Mouse (Mus musculus) adrenal gland, postnatal 14 days (tissue): ENCODE data around the gene Fndc5. TPM values are rescaled to one million over a fixed set of nuclear protein-coding genes. Genes with fewer than 3 reads are reported as not detected.

Source experiments
- DNase-seq: peaks from one replicate; pipeline ENCODE4 v3.0.0; 2021; ENCODE audit warnings: mixed read lengths
- total RNA-seq: library from RNA; stranded (reverse); gene quantifications from 2 replicates; pipeline ENCODE4 v1.2.3, GENCODE M21; 2021

Gene Fndc5
- total RNA-seq, 1 experiment from 2014 or later: 18.0 TPM

DNA sequence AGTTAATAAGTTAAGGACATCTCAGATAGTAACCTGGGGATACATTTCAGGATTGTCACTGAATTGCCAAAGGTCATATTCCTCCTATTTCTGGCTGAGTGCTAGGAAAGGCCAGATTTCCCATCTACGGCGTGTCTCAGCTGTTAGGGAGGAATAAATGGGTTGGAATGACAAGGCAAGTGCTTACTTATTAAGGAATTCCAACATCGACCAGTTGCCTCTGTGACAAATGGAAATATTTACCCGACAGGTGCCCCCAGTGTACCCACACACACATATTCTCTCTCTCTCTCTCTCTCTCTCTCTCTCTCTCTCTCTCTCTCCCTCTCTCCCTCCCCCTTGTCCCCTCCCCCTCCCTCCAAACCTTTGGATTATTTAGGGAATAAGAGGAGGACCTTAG is 9.1 kb downstream of the Fndc5 start:
- DNase-seq: no peak

- no peak for DNase-seq
Measured at GRCm38 (mm10) chr4:129146392-129146791, 9.6 kb downstream of the Fndc5 start.

GRCm38 (mm10) chr4:129147552-129148103 is 10.8 kb downstream of the Fndc5 start:
- DNase-seq: no peak

GRCm38 (mm10) chr4:129149321-129149720 is 12.5 kb downstream of the Fndc5 start:
- no peak for DNase-seq

GRCm38 (mm10) chr4:129151276-129151811 is 14.5 kb downstream of the Fndc5 start:
- no peak for DNase-seq

DNA sequence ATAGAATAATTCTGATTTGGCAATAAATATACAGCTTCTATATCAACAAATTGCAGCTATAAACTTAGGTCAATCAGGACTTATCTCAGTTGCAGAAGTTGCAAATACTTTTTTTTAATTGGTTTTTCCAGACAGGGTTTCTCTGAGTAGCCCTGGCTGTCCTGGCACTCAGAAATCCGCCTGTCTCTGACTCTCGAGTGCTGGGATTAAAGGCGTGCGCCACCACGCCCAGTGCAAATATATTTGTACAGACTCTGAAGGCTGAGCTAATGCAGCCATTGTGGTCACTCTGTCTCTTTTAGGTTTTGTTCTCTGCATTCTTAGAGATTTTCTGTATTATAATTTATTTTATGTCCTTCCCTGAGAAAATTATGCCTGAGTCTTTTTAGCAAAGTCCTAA is 20.7 kb downstream of the Fndc5 start:
- DNase-seq: no peak

DNA sequence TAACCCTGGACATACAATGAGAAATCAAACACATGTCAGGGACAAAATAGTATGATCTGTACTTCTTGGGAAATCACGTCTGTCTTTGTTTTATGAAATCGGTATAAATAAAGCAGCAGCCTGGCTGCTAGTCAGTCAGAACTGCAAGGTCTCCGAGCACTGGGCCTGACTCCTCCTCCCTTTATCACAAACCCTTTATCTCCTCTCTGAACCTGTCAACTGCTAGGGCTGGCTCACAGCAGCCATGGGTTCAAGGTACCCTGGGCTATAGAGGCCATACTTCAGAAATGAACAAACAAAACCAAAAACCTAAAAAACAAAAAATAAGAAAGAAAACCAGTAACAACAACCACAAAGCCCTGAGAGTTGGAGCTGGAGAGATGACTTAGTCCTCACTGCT is 21.8 kb downstream of the Fndc5 start:
- DNase-seq: peak; percentile 34

GRCm38 (mm10) chr4:129161076-129161475 is 24.3 kb downstream of the Fndc5 start:
- DNase-seq: peak; percentile 43

- DNase-seq: peak; percentile 31
Measured at GRCm38 (mm10) chr4:129161581-129162255, 24.9 kb downstream of the Fndc5 start.

DNA sequence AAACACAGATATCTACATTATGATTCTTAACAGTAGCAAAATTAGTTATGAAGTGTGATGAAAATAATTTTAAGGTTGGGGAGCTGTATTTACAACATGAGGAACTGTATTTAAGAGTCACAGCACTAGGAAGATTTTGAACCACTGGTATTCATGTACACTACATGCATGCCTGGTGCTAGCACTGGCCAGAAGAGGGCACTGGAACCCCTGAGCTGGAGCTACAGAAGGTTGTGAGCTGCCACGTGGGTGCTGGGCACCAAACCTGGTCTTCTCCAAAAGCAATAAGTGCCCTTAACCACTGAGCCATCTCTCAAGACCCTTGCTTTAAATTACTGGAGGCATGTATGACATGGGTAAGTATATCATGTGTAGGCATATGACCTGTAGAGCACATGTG is 35.7 kb downstream of the Fndc5 start:
- DNase-seq: no peak

GRCm38 (mm10) chr4:129179560-129179959 is 42.8 kb downstream of the Fndc5 start:
- no peak for DNase-seq

DNA sequence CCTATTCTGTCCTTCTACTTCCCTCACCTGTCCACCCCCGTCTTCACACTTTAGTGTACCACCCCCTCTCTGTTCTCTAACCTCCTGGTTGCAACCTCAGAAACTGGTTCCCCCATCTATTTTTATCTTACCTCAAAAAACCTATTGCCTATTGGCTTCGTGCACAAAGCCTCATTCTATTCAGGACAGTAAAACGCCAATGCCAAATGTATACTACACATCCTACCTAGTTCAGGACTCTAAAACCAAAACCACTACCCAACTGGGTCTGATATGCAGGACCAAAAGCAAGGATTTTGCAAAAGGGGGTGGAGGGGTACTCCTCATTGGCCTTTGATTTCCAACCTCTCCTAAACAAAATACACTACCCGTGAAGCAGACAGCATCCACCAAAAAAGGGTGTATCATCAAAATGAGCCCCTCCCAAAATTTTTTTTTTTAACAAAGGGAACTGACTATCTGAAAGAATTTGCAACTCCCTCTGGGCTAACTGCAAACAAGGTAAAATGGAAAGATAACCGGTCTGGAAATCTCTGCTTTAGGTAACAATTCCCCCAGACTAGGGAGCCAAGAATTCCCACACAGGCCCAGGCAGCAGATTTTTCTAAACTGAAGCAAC is 51.4 kb downstream of the Fndc5 start:
- no peak for DNase-seq

DNA sequence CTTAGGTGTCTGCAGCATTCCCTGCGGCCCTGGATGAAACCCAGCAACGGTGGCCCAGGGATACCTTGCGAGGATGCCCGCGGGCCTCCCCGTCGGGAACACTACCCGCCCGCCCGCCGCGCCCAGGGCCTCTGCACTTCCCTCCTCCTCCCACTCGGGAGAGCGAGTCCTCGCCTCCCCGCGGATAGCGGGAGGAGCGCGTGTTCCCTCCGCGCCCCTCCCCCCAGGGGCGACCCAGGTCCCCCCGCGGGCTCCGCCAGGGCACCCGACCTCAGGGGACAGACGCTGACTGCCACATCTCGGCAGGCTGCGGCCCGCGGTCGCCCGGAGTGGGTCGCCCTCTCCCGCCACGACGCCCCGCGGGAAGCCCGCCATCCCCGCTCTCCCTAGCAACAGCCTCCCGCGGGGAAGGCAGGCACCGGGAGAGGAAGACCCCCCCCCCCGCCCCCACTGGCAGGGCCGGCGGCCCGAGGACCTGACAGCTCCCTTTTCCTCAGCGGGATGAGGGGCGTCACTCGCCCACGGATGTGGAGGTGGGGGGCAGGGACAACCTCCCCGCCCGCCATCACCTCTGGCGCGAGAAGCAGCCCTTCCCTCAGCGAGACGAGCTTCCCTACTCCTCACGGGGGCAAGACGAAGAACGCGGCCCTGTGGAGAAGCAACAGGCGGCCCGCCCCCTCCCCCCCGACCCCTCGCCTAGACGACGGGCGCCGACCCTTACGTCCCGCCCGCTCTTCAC is 52.2 kb downstream of the Fndc5 start:
- DNase-seq: peak; percentile 71

DNA sequence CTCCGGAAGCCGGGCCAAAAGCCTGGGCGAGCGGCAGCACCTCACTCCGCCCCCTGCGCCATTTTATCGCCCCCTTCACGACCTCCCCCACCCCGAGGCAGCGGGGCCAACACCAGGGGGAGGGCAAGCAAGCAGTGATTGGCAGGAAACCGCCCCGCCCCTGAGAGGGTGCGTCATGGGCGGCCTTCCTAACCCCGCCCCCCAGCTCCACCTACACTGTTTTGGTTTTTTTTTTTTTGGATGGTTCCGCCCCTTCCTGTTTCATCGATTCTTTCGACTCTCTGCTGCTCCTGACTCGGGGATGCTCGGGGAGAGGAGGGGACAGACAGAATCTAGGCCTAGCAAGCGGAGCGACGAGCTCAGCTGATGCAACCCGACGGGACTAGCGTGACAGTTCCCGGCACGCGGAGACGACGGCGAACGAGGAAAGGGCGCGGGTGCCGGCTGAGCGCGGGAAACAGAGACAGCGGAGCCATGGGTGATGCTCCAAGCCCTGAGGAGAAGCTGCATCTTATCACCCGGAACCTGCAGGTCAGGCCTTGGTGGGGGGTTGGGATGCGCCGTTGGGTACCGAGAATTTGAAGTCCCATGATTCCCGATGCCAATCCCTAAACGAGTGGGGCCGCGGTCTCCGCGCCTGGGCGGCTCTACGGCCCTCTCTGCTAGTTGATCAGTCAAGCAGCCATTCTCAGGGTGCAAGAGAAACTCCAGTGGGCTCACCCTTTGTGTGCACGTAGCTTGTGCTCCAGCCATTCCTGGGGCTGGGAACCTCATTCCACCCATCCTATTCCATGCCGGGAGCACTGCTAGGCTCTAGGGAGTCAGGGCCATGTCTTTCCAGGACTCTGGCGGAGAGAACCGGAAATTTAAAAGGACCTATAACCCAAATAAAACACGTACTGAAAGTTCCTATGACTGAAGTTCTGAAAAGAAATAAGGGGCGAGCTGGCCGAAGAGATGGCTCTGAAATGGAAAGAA is 53.0 kb downstream of the Fndc5 start, which contains the start of the genes S100pbp and Yars:
TSS of gene S100pbp (minus strand) at position 186 of the 978 bp plus-strand sequence.
TSS of gene Yars (plus strand) at position 219 of the 978 bp plus-strand sequence.
- peak; percentile 99 for DNase-seq

DNA sequence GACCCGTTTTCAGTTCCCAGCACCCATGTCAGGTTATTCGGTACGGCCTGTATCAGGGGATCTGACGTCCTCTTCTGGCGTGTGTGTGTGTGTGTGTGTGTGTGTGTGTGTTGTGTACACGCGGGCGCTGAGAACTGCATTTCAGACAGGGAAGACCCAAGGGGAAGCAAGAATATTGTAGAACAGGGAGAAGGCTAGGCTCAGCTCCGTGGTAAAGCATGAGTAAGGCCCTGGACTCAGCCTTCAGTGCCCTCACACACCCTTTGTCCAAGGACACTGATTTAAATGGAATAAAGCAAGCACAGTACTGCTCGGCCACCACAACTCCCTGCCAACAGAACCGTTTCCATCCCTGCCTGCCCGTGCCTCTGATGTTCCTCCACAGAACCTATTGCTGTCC is 53.7 kb downstream of the Fndc5 start:
- peak; percentile 32 for DNase-seq

- DNase-seq: no peak
Measured at GRCm38 (mm10) chr4:129191691-129192090, 54.9 kb downstream of the Fndc5 start.

Other genes with a start within 250 kb of the Fndc5 start
- 34.1 and 41.8 TPM in 2 replicates for gene Azin2, start 174.6 kb upstream of the Fndc5 start, total RNA-seq
- gene Ak2, start 145.0 kb upstream of the Fndc5 start, total RNA-seq: 175 and 204 TPM in 2 replicates
- gene Rnf19b, start 78.7 kb upstream of the Fndc5 start, total RNA-seq: 23.8 and 25.9 TPM in 2 replicates
- not detected in 2 replicates for gene Tmem54, start 31.5 kb upstream of the Fndc5 start, total RNA-seq
- gene Hpca, start 15.0 kb upstream of the Fndc5 start, total RNA-seq: 1.2 and 5.1 TPM in 2 replicates
- 24.5 and 30.0 TPM in 2 replicates for gene S100pbp, start 52.7 kb downstream of the Fndc5 start, total RNA-seq
- 72.1 and 85.5 TPM in 2 replicates for gene Yars, start 52.8 kb downstream of the Fndc5 start, total RNA-seq
- gene C77080, start 124.4 kb downstream of the Fndc5 start, total RNA-seq: 14.5 and 16.5 TPM in 2 replicates
- gene Sync, start 150.6 kb downstream of the Fndc5 start, total RNA-seq: 1.7 and 2.5 TPM in 2 replicates
- 122 and 139 TPM in 2 replicates for gene Rbbp4, start 198.4 kb downstream of the Fndc5 start, total RNA-seq
- gene Zbtb8os, start 198.7 kb downstream of the Fndc5 start, total RNA-seq: 42.2 and 46.4 TPM in 2 replicates
- gene Zbtb8a, start 241.1 kb downstream of the Fndc5 start, total RNA-seq: 8.1 and 9.0 TPM in 2 replicates